Mouse (Mus musculus): ENCODE data around the gene Ucp3. TPM values are rescaled to one million over a fixed set of nuclear protein-coding genes. Genes with fewer than 3 reads are reported as not detected.

The Ucp3 gene
- total RNA-seq, 4 experiments from 2014 or later, result 88.7 to 109 (median 102) TPM

DNA sequence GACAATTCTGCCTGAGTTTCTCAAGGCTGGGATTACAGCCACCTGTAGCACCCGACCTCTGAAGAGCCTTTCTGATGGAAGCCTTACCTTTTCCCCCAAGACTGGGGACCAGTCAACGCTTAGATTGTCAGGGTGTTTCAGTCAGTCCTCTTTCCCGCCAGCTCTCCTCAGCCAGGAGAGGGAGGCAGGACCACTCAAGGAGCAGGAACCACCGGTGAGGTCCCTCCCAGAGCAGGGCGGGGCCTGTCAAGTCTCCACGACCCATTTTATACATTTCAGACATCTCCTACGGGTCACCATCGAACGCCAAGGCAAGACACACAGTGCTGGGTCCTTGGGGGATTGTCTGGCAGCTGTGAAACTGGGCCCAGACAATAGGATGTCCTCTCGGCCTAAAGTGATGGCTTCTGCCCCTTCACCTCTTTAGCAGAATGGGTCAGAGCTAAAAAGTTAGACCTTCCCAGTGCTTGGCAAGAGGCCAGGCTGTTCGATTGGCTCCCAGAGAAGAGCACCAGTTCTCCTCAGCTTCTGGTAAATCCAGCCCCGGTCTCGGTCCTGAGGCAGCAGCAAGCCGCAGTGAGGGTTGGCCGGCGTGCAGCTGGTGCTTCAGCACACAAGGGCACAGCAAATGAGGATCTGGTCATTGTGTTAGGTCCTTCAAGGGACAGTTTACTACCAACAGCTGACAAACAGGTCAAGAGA lies 27.6 kb downstream of the Ucp3 start:
- no peak for DNase-seq (ENCODE audit: low spot score in 2 of 2)

DNA sequence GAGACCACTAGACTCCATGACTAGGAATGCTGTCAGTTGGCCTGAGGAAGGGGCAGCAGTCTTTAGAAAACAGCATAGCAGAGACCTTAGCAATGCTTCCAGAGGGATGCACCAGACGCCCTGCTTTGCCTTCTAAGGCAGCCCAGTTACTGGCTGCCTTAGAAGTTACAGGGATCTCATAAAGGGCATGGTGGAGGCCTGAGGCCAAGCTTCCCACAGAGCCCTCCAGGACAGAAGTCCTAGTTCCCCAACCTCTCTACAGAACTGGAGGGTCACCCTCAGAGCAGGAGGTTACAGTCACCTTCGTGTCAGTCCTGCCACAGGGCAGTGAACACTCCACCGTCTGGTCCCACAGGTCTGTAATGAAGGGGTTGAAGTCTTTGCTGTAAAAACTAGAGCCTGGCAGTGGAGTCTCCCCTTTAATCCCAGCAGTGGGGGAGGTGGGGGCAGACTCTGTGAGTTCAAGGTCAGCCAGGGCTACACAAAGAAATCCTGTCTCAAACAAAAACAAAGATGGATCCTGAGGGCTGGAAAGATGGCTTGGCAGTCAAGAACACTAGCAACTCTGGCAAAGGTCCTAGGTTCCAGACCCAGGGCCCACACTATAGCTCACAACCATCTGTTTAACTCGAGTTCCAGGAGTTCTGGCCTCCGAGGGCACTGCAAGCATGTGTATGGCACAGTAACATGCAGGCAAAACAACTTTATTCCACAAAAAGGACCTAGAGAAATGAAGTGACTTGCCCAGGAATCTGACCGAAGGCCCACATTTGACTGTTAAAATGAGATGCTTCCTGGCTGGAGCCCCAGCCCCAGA lies 28.4 kb downstream of the Ucp3 start:
- no peak for DNase-seq (ENCODE audit: low spot score in 2 of 2)

DNA sequence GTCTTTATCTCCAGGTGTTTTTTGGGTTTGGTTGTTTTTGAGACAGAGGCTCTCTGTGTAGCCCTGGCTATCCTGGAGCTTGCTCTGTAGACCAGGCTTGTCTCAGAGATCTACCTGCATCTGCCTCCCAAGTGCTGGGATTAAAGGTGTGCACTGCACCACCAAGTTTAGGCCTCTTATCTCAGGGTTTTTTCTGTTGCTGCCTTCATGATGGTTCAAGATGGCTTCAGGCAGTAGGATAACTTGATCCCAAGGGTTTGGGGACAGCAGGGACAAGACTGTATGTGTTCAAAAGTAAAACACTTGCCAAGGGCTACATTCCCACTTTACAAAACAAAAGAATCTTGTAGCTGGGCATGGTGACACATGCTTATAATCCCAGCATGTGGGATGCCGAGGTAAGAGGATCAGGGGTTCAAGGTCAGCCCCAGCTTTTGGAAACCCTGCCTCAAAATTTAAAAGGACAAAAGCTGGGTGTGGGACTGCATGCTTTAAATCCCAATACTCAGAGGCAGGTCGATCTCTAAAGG lies 29.1 kb downstream of the Ucp3 start:
- no peak for DNase-seq (ENCODE audit: low spot score in 2 of 2)

DNA sequence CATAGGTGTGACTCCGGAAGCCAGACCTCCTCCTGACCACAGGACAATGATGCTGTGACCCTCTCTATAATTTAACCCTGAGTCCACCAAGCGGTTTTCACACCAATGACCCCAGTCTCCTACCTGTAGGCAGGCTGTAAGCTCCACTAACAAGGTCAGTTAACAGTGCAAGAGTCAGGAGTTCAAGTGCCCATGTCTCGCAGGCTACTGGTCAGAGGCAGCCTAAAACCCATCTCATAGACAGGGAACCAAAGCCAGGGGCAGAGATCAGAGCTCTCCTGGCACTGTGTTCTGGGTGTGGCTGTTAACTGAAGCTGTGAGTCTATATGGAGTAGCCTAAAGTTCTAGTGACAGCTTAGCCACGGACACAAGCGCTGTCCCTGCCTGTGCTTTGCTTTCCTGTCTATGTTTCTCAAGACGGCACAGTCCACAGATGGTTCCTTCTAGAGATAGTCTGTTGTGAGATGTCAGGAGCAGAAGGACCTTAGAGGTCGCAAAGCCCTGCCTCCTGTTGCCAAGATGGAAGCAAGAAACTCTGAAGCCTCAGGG lies 29.7 kb downstream of the Ucp3 start:
- DNase-seq (ENCODE audit: low spot score in 2 of 2), result no peak

DNA sequence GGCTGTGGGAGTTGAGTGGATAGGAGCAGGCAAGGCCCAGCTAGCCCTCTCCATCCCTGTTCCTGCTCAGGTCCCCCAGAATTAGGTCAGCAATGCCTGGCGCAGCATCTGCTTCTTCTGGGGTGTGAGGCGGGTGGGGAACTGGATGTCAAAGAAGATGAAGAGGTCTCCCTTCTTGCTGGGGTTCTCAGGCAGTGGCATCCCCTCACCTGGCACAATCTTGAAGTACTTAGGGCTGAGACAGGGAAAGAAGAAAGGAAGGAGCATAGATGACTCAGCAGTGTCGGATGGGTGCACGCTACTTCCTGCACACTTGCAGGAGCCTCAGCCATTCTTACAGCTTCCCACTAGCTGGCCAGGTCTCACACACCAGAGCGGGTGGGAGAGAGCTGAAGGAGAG lies 30.3 kb downstream of the Ucp3 start:
- no peak for DNase-seq (ENCODE audit: low spot score in 2 of 2)

DNA sequence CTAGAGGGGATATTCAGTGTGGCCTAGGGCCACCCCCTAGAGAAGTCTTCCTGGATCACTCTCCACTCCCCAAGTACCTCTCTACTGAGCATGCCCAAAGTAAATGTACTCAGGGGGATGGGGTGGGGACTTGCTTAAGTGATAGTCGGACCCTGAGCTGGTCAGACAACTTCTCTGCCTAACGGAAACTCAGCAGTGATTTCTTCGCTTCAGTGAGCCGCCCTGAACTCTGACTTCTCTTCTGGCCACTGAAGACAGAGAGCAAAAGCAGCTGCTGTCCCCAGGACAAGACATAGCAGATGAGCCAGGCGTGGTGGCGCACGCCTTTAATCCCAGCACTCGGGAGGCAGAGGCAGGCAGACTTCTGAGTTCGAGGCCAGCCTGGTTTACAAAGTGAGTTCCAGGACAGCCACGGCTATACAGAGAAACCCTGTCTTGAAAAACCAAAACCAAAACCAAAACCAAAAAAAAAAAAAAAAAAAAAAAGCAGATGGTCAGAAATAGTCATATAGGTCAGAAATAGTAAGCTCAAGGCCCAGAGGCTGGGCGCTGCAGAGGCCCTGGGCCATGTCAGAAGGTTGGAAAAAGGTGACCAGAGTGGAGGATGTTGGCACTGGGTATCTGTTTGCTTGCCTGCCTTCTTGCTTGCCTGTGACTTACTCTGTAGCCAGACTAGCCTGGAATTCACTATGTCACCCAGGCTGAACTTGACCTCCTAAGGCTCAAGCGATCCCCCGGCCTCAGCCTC lies 32.1 kb downstream of the Ucp3 start:
- DNase-seq (ENCODE audit: low spot score in 2 of 2), result no peak

DNA sequence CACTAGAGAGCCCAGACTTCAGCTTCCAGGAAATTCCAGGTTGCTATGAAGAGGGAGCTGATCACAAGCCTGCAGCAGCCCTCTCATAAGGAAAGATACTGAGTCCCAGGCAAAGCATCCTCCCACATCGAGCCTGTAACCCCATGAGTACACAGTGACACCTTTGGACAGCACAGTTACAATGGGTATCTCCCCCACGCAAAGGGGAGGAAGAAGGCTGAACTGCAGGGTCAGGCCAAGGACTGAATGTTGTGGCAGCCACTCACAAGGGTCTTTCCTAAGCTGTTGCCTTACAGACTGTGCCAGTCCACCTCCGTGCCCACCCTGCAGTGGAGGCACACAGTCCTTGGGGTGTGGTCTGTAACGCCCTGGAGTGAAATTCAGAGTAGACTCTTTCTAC lies 33.7 kb downstream of the Ucp3 start:
- no peak for DNase-seq (ENCODE audit: low spot score in 2 of 2)

DNA sequence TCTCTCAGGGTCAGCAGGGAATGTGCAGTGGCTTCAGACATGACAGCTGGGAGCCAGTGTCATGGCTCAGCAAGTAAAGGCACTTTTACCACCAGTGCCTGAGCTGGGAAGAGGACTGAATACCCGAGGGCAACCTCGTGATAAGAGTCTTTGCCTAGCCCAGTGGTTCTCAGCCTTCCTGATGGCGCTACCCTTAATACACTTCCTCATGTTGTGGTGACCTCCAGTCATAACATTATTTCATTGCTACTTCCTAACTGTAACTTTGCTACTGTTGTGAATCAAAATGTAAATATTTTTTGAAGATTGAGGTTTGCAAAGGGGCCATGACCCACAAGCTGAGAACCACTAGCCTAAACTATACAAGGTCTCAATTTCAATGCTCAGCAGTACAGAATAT lies 35.9 kb downstream of the Ucp3 start:
- DNase-seq (ENCODE audit: low spot score in 2 of 2), result no peak

DNA sequence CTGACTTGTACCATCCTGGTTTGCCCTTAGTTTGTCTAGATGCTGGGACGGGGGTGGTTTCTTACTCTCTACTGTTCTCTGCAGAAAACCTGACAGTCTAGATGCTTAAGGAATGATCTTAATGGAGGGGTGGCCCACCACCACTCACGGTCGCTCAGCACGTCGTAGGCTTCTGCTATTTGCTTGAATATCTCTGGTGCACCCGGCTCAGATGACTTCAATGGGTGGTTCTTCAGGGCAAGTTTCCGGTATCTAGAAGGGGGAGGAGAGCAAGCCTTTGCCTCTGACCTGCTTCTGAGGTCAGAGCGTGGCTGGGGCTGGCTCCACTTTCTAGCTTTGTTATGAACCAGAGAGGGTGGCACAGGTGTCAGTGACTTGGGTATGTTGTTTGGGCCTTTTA lies 38.8 kb downstream of the Ucp3 start:
- no peak for DNase-seq (ENCODE audit: low spot score in 2 of 2)

DNA sequence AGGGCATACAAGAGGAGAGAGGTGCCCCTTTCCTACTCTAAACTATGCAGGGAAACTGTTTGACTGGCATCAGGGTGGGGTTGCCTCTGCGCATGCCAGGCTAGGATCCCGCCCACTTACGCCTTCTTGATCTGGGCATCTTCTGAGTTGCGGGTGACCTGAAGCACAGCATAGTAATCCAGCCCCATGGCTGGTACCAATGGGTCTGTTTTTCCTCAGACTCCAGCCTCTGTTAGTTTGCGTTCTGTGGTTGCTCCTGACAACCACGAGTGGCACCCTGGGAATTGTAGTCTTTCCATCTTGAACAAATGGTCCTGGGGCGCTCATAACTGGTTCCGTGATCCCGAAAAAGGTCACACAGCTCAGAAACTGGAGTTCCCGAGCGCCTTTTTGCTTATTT lies 41.8 kb downstream of the Ucp3 start, which contains the start of gene Dnajb13:
Gene Dnajb13 (minus strand): TSS at position 388 of the 400 bp plus-strand sequence.
- no peak for DNase-seq (ENCODE audit: low spot score in 2 of 2)

DNA sequence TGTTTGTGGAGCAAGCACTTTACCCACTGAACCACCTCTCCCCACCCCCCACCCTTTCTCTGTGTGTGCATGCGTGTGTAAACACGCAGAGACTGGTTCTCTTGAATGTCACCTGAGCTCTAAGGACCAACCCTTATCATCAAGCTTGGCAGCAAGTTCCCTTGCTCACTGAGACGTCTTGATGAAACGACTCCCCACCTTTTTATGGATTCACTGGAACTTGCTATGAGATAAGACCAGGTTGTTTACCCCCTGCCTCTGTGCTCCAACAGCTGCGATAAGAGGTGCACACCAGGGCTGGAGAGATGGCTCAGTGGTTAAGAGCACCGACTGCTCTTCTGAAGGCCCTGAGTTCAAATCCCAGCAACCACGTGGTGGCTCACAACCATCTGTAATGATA lies 47.4 kb downstream of the Ucp3 start:
- no peak for DNase-seq (ENCODE audit: low spot score in 2 of 2)

DNA sequence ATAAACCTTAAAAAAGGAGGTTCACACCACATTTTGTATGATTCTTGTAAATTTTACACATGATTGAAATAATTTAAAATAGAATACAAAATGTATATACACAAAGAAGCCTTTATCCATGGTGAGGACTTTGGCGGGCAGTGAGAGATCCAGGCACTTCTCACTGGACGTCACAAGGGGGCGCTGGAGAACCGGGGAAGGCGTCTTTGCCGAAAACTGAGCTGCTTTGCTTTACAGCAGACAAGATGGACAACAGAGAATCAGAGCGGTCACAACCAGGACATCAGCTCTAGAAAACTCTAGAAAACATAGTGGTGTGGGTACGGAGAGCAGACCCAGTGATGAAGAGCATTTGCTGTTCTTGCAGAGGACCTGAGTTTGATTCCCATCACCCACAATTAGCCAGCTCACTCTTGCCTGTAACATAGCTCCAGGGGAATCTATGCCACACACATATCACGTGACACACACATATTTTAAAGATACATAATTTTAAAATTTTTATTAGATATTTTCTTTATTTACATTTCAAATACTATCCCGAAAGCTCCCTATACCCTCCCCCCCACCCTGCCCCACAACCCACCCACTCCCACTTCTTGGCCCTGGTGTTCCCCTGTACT lies 48.0 kb downstream of the Ucp3 start:
- peak; percentile 50 to 58 for DNase-seq (ENCODE audit: low spot score in 2 of 2)

DNA sequence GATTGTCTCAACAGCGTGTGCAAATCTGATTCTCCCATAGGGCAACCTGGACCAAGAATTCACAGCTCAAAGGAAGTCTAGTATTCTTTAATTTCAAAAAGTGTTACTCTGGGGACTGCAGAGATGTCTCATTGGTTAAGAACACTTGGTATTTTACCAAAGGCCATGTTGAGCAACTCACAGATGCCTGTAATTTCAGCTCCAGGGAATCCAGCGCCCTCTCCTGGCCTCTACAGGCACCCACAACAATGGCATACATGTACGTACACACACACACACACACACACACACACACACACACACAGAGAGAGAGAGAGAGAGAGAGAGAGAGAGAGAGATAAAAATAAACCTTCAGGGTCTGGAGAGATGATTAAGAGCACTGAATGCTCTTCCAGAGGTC lies 49.4 kb downstream of the Ucp3 start:
- DNase-seq (ENCODE audit: low spot score in 2 of 2), result no peak

DNA sequence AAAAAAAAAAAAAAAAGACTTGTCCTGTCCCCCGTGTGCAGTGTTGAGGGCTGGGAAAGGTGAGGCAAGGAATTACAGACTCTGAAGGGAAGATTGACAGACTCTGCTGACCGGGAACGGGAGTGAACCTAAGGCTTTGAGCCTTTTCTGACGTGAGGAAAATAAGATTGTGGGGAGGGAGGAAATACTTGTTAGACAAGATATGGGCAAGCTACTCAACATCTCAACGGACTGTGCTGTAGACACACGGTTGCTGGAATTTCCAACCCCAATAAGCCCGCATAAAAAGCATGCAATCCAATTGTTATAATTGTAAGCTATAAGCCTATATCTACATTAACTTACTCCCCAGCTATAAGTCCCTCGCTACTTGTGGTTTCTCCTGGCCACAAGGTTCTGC lies 51.9 kb downstream of the Ucp3 start:
- no peak for DNase-seq (ENCODE audit: low spot score in 2 of 2)

DNA sequence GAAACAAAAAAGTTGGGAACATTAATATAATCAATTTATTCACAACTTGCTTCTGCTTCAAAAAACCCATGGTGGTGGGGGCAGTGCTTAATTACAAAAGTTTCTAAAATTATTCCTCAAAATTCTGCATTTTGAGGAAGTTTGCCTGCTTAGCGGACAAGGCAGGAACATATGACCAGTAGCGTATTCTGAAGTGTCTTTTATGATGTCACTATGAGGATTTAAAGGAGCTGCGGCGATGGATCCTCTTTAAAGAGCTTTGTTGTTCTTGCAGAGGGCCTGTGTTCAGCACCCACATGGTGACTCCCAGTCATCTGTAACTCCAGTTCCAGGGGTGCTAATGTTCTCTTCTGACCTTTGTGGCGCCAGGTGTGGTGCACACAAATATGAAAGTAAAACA lies 58.0 kb downstream of the Ucp3 start:
- DNase-seq (ENCODE audit: low spot score in 2 of 2), result no peak

DNA sequence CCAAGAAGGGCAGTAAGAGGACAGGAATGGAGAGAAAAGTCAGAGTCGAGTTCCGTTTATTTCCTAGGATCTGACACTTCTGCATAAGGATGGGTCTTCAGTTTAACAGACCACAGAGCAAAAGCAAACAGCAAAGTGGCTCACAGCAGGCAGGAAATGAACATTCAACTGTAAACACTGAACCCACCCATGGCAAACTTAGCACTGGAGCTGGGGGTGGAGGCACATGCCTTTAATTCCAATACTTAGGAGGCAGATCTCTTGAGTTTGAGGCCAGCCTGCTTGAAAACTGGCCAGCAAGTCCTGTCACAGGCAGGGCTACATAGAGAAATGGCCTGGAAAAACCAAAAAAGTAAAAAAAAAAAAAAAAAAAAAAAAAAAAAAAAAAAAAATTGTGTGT lies 60.7 kb downstream of the Ucp3 start:
- no peak for DNase-seq (ENCODE audit: low spot score in 2 of 2)

DNA sequence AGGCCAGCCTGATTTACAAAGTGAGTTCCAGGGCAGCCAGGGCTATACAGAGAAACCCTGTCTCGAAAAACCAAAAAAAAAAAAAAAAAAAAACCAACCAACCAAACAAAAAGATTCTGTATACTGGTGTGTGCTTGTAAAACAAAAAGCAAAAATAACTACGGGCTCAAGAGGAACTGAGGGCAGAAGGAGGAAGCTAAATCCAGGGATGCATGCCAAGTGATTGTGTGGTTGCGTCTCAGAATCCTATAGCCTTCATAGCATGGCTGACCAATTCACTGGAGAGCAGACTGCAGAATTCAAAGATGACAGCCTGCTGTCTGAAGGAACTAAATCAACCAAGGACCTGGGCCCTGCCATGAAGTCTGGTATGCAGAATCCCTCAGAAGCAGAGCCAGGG lies 61.4 kb downstream of the Ucp3 start:
- DNase-seq (ENCODE audit: low spot score in 2 of 2), result no peak

DNA sequence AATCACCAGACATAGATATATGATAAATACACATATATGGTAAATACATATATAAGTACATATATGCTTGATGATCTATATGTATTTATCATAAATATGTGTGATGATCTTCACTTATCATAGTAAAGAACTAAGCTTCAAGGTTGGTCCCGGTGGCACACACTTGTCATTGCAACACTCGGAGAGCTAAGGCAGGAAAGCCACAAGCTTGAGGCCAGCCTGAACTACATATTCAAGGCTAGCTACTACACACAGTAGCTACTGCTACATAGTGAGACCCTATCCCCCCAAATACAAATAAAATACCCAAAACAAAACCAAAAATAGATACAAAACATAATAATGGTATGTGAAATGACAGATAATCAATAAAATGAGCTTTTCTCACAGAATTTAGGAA lies 63.0 kb downstream of the Ucp3 start:
- no peak for DNase-seq (ENCODE audit: low spot score in 2 of 2)

Data from gastrocnemius, adult 8-10 months (tissue).